Mouse (Mus musculus) liver, postnatal 0 days (tissue): ENCODE data around the gene Ptger1.

ENCODE experiments used
- CTCF ChIP-seq: sonication (generic); IDR thresholded peaks from 2 replicates; pipeline ENCODE4 v1.5.1; 2016; ENCODE audit warnings: antibody characterized with exemption, low read depth
- EP300 ChIP-seq: IDR thresholded peaks from 2 replicates; pipeline ENCODE4 v1.6.1; 2016; ENCODE audit warnings: antibody characterized with exemption, low read depth, mild to moderate bottlenecking

DNA sequence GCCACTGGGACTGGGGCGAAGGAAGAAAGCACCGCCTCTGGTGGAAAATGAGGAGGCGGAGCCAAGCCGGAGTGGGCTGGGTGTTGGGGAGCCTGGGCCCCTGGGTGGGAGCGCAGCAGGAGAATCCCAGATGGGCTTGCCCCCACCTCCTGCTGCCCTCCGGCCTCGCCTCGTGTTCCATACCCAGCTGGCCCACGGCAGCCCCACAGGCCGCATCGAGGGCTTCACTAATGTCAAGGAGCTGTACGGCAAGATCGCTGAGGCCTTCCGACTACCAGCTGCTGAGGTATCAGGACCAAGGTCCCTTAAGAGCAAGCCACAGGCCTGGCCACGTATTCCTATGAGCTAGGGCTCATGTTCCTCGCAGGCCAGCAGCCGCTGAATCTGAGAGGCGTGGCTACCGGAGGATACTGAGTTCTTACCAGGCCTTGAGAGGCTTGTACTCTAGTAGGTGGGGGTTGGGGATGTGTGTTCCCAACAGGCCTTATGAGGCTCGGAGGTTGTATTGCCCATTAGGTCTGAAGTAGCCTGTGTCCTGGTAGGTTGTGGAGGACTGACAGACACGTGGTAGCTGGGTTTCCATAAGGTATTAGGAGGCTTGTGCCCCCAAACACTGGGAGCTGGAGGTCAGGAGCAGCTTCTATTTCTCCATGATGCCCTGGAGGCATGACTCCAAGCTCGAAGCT lies 5.3 kb upstream of the Ptger1 start:
- TF ChIP-seq CTCF = no peak
- no peak for TF ChIP-seq EP300
